Mouse (Mus musculus): Measurements from ENCODE around the gene Gstm1.

The Gstm1 gene

GRCm38 (mm10) chr3:107986041-107986562 is 31.7 kb downstream of the Gstm1 start, which contains the start of gene Gstm2:
Gene Gstm2, minus strand, starts transcription at chr3:107986453.
- CTCF ChIA-PET = interaction anchor here (0.6 to 1.8 kb wide), 16 partner anchors 9 to 225 kb away, joined by 3 to 12 read pairs (median 4); partner anchors contain the start of genes Gstm6 (in 2 of the 4), Gstm1 (in 1 of the 4), Gstm3 (in 1 of the 4) and Gstm7 (in 1 of the 4)
- POLR2A ChIA-PET = interaction anchor here (0.6 to 2.9 kb wide), 53 partner anchors 9 to 298 kb away, joined by 3 to 99 read pairs (median 6); partner anchors contain the start of genes Gstm1 (in 3 of the 4), Gstm3 (in 3 of the 4), Gstm7 (in 3 of the 4) and Gstm6 (in 2 of the 4)

GRCm38 (mm10) chr3:107985141-107985540 is 32.6 kb downstream of the Gstm1 start:
- ChIA-PET CTCF (interaction anchor here in 1 of 4 experiments (1.3 kb wide), 1 partner anchor 16 kb away, joined by 4 read pairs; the partner anchor contains the start of gene Gstm3), POLR2A (interaction anchor here in 3 of 4 experiments (1.0 to 2.9 kb wide), 12 partner anchors 11 to 54 kb away, joined by 3 to 99 read pairs (median 12); partner anchors contain the start of genes Gstm3 (in 2 of the 3), Gstm1 (in 1 of the 3) and Gstm7 (in 1 of the 3))

GRCm38 (mm10) chr3:107984471-107984870 is 33.3 kb downstream of the Gstm1 start:
- CTCF ChIA-PET = no interaction called here
- POLR2A ChIA-PET = interaction anchor here in 2 of 4 experiments (1.1 to 2.9 kb wide), 4 partner anchors 12 to 29 kb away, joined by 3 to 99 read pairs (median 40); partner anchors contain the start of gene Gstm3 (in 1 of the 2)

GRCm38 (mm10) chr3:107983771-107984170 is 34.0 kb downstream of the Gstm1 start:
- ChIA-PET CTCF (no interaction called here), POLR2A (interaction anchor here in 3 of 4 experiments (0.7 to 4.1 kb wide), 10 partner anchors 10 to 227 kb away, joined by 3 to 25 read pairs (median 4); partner anchors contain the start of genes Atxn7l2 (in 1 of the 3), Gstm1 (in 1 of the 3) and Gstm3 (in 1 of the 3))

- ChIA-PET POLR2A (interaction anchor here in 3 of 4 experiments (0.6 to 4.1 kb wide), 9 partner anchors 13 to 117 kb away, joined by 3 to 25 read pairs (median 5); partner anchors contain the start of genes Gstm1 (in 2 of the 3) and Gstm3 (in 1 of the 3)), CTCF (no interaction called here)
Observed at GRCm38 (mm10) chr3:107982726-107983125, 35.0 kb downstream of the Gstm1 start.

GRCm38 (mm10) chr3:107981261-107981660 is 36.5 kb downstream of the Gstm1 start:
- ChIA-PET POLR2A (interaction anchor here in 3 of 4 experiments (0.7 to 4.1 kb wide), 5 partner anchors 12 to 21 kb away, joined by 4 to 25 read pairs (median 7); partner anchors contain the start of gene Gstm3 (in 1 of the 3)), CTCF (interaction anchor here in 2 of 4 experiments (0.7 to 1.1 kb wide), 2 partner anchors 28 to 36 kb away, joined by 3 to 13 read pairs; no protein-coding TSS in a partner anchor)

GRCm38 (mm10) chr3:107977691-107978090 is 40.1 kb downstream of the Gstm1 start:
- POLR2A ChIA-PET = interaction anchor here in 1 of 4 experiments (0.8 to 1.4 kb wide), 2 partner anchors 9 kb away, joined by 3 to 4 read pairs; partner anchors contain the start of genes Gstm2 and Gstm3
- CTCF ChIA-PET = no interaction called here

- CTCF ChIA-PET = no interaction called here
- POLR2A ChIA-PET = interaction anchor here in 3 of 4 experiments (0.6 to 1.6 kb wide), 8 partner anchors 9 to 413 kb away, joined by 3 to 5 read pairs (median 3); partner anchors contain the start of genes Gstm2 (in 2 of the 3) and Gstm1 (in 1 of the 3)
Observed at GRCm38 (mm10) chr3:107974237-107974636, 43.5 kb downstream of the Gstm1 start.

- POLR2A ChIA-PET = interaction anchor here in 3 of 4 experiments (0.6 to 3.1 kb wide), 6 partner anchors 11 to 29 kb away, joined by 4 to 10 read pairs (median 6); partner anchors contain the start of genes Gstm2 (in 2 of the 3) and Gstm6 (in 1 of the 3)
- CTCF ChIA-PET = interaction anchor here in 1 of 4 experiments (0.6 kb wide), 1 partner anchor 14 kb away, joined by 3 read pairs; the partner anchor contains the start of gene Gstm2
Observed at GRCm38 (mm10) chr3:107972070-107972469, 45.7 kb downstream of the Gstm1 start.

GRCm38 (mm10) chr3:107971101-107971500 is 46.7 kb downstream of the Gstm1 start:
- ChIA-PET CTCF (interaction anchor here in 1 of 4 experiments (0.9 kb wide), 1 partner anchor 31 kb away, joined by 3 read pairs; no protein-coding TSS in a partner anchor), POLR2A (interaction anchor here in 2 of 4 experiments (0.5 to 3.7 kb wide), 4 partner anchors 15 to 627 kb away, joined by 3 to 30 read pairs (median 8); partner anchors contain the start of gene Gstm2 (in 2 of the 2))

- POLR2A ChIA-PET = interaction anchor here in 3 of 4 experiments (0.6 to 3.7 kb wide), 29 partner anchors 9 to 177 kb away, joined by 3 to 30 read pairs (median 6); partner anchors contain the start of genes Gstm2 (in 3 of the 3), Gstm1 (in 2 of the 3), Ampd2 (in 1 of the 3) and Gnai3 (in 1 of the 3)
- CTCF ChIA-PET = interaction anchor here in 3 of 4 experiments (0.6 to 1.4 kb wide), 4 partner anchors 9 to 407 kb away, joined by 3 to 4 read pairs (median 3); partner anchors contain the start of genes Gstm2 (in 1 of the 3) and Gstm6 (in 1 of the 3)
Observed at GRCm38 (mm10) chr3:107968724-107969395, 48.9 kb downstream of the Gstm1 start, which contains the start of gene Gstm3. Gene Gstm3, minus strand, starts transcription at chr3:107969283.

GRCm38 (mm10) chr3:107966631-107967030 is 51.1 kb downstream of the Gstm1 start:
- CTCF ChIA-PET = interaction anchor here in 1 of 4 experiments (0.6 kb wide), 1 partner anchor 30 kb away, joined by 3 read pairs; no protein-coding TSS in a partner anchor
- POLR2A ChIA-PET = interaction anchor here in 2 of 4 experiments (0.8 to 1.7 kb wide), 8 partner anchors 10 to 51 kb away, joined by 3 to 7 read pairs (median 4); partner anchors contain the start of genes Gstm1 (in 1 of the 2), Gstm2 (in 1 of the 2) and Gstm6 (in 1 of the 2)

- POLR2A ChIA-PET = interaction anchor here in 3 of 4 experiments (0.5 to 4.1 kb wide), 15 partner anchors 10 to 340 kb away, joined by 3 to 41 read pairs (median 12); partner anchors contain the start of genes Gstm1 (in 2 of the 3), Gstm2 (in 2 of the 3), Gstm4 (in 1 of the 3) and Gstm7 (in 1 of the 3)
- CTCF ChIA-PET = interaction anchor here (0.6 to 1.8 kb wide), 4 partner anchors 26 to 90 kb away, joined by 3 to 7 read pairs (median 4); partner anchors contain the start of gene Gstm7 (in 1 of the 4)
Observed at GRCm38 (mm10) chr3:107965592-107965991, 52.2 kb downstream of the Gstm1 start.

GRCm38 (mm10) chr3:107964656-107965308 is 53.0 kb downstream of the Gstm1 start:
- CTCF ChIA-PET = interaction anchor here in 3 of 4 experiments (0.6 to 1.8 kb wide), 12 partner anchors 10 to 98 kb away, joined by 3 to 14 read pairs (median 4); partner anchors contain the start of genes Gstm7 (in 2 of the 3) and Gstm6 (in 1 of the 3)
- POLR2A ChIA-PET = interaction anchor here (0.5 to 4.1 kb wide), 36 partner anchors 9 to 480 kb away, joined by 3 to 41 read pairs (median 5); partner anchors contain the start of genes Gstm1 (in 2 of the 4), Gstm2 (in 2 of the 4), Gstm4 (in 2 of the 4) and Gstm6 (in 2 of the 4)

- CTCF ChIA-PET = interaction anchor here (0.6 to 1.8 kb wide), 12 partner anchors 9 to 98 kb away, joined by 3 to 7 read pairs (median 4); partner anchors contain the start of genes Gstm7 (in 2 of the 4) and Gstm6 (in 1 of the 4)
- POLR2A ChIA-PET = interaction anchor here (0.7 to 4.1 kb wide), 32 partner anchors 9 to 481 kb away, joined by 3 to 41 read pairs (median 5); partner anchors contain the start of genes Gstm1 (in 2 of the 4), Gstm2 (in 2 of the 4), Gstm4 (in 2 of the 4) and Gstm6 (in 2 of the 4)
Observed at GRCm38 (mm10) chr3:107964026-107964425, 53.7 kb downstream of the Gstm1 start.

Measured in embryonic stem cell, embryonic (primary cell).